Mouse (Mus musculus) bone marrow, adult 2 months (tissue): ENCODE measurements at regions not wholly inside any gene's neighbourhood (a gene's known extent, or its start where the extent isn't known, plus 50 kb on each side); places are given as distances from the start of the nearest gene placed in this dataset.

Source experiments
- CTCF ChIP-seq: fragments of 200-500 bp; IDR thresholded peaks from 2 replicates; pipeline ENCODE4 v1.5.1; 2011; ENCODE audit warnings: low read length, control low read depth; ENCODE audit not compliant: control insufficient read depth, insufficient read depth
- POLR2A ChIP-seq: fragments of 200-500 bp; IDR thresholded peaks from 2 replicates; pipeline ENCODE4 v1.6.1; 2011; ENCODE audit warnings: low read depth, mild to moderate bottlenecking, control low read depth, low read length, borderline replicate concordance; ENCODE audit not compliant: control insufficient read depth

DNA sequence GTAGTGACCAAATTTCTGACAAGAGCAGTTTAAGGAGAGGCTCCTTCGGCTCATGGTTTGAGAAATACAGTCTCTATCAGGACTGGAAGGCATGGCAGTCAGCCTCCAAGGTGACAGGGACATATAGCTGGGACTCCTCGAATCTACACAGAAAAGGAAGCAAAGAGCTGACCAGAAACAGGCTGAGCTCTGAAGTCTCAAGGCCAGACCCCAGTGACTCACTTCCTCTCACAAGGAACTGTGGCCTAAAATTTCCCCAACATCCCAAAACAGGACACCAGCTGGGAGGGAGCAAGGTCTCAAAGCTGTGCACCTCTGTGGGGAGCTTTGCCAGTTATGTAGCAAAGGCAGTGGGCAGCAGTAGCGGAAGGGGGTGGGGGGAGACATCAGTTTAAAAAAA, 110.7 kb downstream of the Sox4 start:
- TF ChIP-seq CTCF (0 out of 2 replicates have a peak, but pooled peaks have one; percentile 1), POLR2A (no peak)
